Mouse (Mus musculus) B cell, adult 67 days (primary cell): ENCODE results near the gene Moxd1. TPM values are rescaled to one million over a fixed set of nuclear protein-coding genes. Genes with fewer than 3 reads are reported as not detected.

ENCODE experiments used
- total RNA-seq, 2 experiments: library from RNA; stranded (reverse); gene quantifications; 4 replicates each; pipeline ENCODE4 v1.2.4; 2023

Moxd1 gene
- not detected for total RNA-seq

DNA sequence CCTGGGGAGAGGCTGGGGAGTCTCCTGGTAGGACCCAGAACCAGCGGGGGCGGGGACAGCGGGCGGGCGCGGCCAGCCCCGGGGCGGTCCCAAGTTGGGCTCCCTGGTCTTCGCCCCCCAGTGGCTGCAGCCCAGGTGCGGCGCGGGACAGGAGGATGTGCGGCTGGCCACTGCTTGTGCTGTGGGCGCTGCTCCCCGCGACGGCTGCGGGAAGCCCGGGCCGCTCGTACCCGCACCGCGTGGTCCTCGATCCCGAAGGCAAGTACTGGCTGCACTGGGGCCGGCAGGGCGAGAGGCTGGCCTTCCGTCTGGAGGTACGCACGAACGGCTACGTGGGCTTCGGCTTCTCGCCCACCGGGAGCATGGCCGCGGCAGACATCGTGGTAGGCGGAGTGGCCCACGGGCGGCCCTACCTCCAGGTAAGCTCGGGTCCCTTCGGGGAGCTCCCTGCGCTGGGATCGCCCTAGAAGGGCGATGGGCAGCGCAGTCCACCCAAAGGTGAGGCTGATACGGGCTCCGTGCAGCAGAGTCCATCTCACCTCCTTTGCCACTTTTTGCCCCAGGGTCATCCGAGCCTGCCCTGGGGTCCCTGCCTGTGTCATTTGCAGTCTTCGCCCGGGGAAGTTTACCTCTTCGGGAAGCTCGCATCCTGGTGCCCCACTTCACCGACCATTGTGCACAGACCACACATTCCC is at the start of gene Moxd1:
TSS of gene Moxd1 (plus strand) at position 69 of the 695 bp plus-strand sequence.

Other genes with a start within 250 kb of the Moxd1 start
- gene Taar6, start 237.9 kb upstream of the Moxd1 start, total RNA-seq = not detected
- gene Taar7a, start 230.0 kb upstream of the Moxd1 start, total RNA-seq = not detected
- not detected for gene Taar7b, start 223.6 kb upstream of the Moxd1 start, total RNA-seq
- not detected for gene Taar7d, start 196.3 kb upstream of the Moxd1 start, total RNA-seq
- gene Taar7e, start 185.9 kb upstream of the Moxd1 start, total RNA-seq = not detected
- not detected for gene Taar7f, start 174.0 kb upstream of the Moxd1 start, total RNA-seq
- not detected for gene Taar8a, start 147.0 kb upstream of the Moxd1 start, total RNA-seq
- gene Taar8b, start 131.2 kb upstream of the Moxd1 start, total RNA-seq = not detected
- not detected for gene Taar8c, start 121.6 kb upstream of the Moxd1 start, total RNA-seq
- gene Taar9, start 114.0 kb upstream of the Moxd1 start, total RNA-seq = not detected
- gene Stx7, start 74.2 kb upstream of the Moxd1 start, total RNA-seq = 100 to 1,000 TPM; 104 to 126 TPM